Mouse (Mus musculus) embryonic facial prominence, embryonic 11.5 days (tissue): Measurements from ENCODE around the gene Aoc1. TPM values are rescaled to one million over a fixed set of nuclear protein-coding genes. Genes with fewer than 3 reads are reported as not detected.

Experiments
- ATAC-seq: fragments of 200-750 bp; cut with Nextera tagmentation; replicated peaks from 2 replicates; pipeline ENCODE4 v1.8.0; 2017; ENCODE audit warnings: low read depth; ENCODE audit not compliant: insufficient number of reproducible peaks, low FRiP score, low TSS enrichment
- DNase-seq: peaks from one replicate; pipeline ENCODE4 v3.0.0-alpha.2; 2015; ENCODE audit warnings: low spot score
- H3K27ac ChIP-seq: fragments of 300-500 bp; sonication (generic); replicated peaks from 2 replicates; pipeline ENCODE4 v1.5.1; 2014; ENCODE audit warnings: mild to moderate bottlenecking, low read depth, low read length, control low read depth
- H3K27me3 ChIP-seq: fragments of 300-500 bp; sonication (generic); 2 replicates; pipeline ENCODE4 v1.6.1; 2014; ENCODE audit warnings: mild to moderate bottlenecking, low read length, moderate library complexity, mixed read lengths; ENCODE audit not compliant: control insufficient read depth, insufficient read depth
- H3K36me3 ChIP-seq: fragments of 300-500 bp; sonication (generic); replicated peaks from 2 replicates; pipeline ENCODE4 v1.6.1; 2014; ENCODE audit warnings: low read depth, mild to moderate bottlenecking, low read length, moderate library complexity, mixed read lengths; ENCODE audit not compliant: control insufficient read depth, insufficient read depth
- H3K4me1 ChIP-seq: fragments of 300-500 bp; sonication (generic); 2 replicates; pipeline ENCODE4 v1.6.1; 2014; ENCODE audit warnings: low read length, mixed read lengths; ENCODE audit not compliant: control insufficient read depth, insufficient read depth
- H3K4me2 ChIP-seq: fragments of 300-500 bp; sonication (generic); 2 replicates; pipeline ENCODE4 v1.6.1; 2014; ENCODE audit warnings: low read depth, mild to moderate bottlenecking, control low read depth, low read length, moderate library complexity
- H3K4me3 ChIP-seq: fragments of 300-500 bp; sonication (generic); 2 replicates; pipeline ENCODE4 v1.5.1; 2014; ENCODE audit warnings: low read depth, low read length, control low read depth
- H3K9ac ChIP-seq: fragments of 300-500 bp; sonication (generic); replicated peaks from 2 replicates; pipeline ENCODE4 v1.6.1; 2014; ENCODE audit warnings: mild to moderate bottlenecking, control low read depth, low read length
- H3K9me3 ChIP-seq: fragments of 300-500 bp; sonication (generic); replicated peaks from 2 replicates; pipeline ENCODE4 v1.6.1; 2016; ENCODE audit warnings: mild to moderate bottlenecking, low read length, inconsistent platforms, mixed read lengths; ENCODE audit not compliant: control insufficient read depth
- WGBS: fragments of 180-500 bp; shearing (Covaris S2); extraction: QIAGEN DNeasy Blood & Tissue Kit; methylation state at CpG from one replicate; pipeline ENCODE4 v1.1.7; 2014; 5-methylcytosine and 5-hydroxymethylcytosine counted together
- polyA plus RNA-seq: library from polyadenylated mRNA; unstranded; fragments of >200 nt; fragmentation: Nextera tagmentation; extraction: Ambion mirVana; gene quantifications from 2 replicates; pipeline ENCODE4 v1.2.1, GENCODE M21; 2014

The Aoc1 gene
- not detected in 2 replicates for polyA plus RNA-seq

DNA sequence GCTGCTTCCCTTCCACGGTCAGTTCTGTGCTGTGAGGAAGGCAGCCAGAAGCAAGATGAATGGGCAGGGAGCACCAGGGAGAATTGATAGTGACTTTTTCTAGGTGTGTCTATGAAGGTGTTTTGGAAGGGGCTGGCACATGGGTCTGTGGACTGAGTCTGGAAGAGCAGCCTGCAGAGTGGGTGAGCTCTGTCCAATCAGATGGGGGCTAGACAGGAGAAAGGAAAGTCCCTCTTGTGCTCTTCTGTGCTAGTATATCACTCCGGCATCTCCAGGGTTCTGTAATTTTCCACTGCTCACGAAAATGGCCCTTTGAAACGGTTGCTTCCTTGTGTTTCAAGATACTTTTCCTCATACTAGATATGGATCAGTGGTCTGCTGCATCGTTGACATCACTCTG is at the start of gene Aoc1:
Gene Aoc1 (plus strand): TSS at position 301 of the 400 bp plus-strand sequence.
- ATAC-seq = no peak
- no peaks in the 10 kb centered on the region for H3K36me3 ChIP-seq
- DNase-seq = no peak
- H3K9me3 ChIP-seq = no peaks in the 10 kb centered on the region
- H3K4me2 ChIP-seq = no peak within 1 kb of the TSS
- no peak within 1 kb of the TSS for H3K4me3 ChIP-seq
- no peaks in the 10 kb centered on the region for H3K27me3 ChIP-seq
- H3K9ac ChIP-seq = no peak within 1 kb of the TSS
- H3K27ac ChIP-seq = no peak within 1 kb of the TSS
- 86% methylated on average over 5 of the region's 5 CpGs for WGBS
- no peaks in the 10 kb centered on the region for H3K4me1 ChIP-seq

DNA sequence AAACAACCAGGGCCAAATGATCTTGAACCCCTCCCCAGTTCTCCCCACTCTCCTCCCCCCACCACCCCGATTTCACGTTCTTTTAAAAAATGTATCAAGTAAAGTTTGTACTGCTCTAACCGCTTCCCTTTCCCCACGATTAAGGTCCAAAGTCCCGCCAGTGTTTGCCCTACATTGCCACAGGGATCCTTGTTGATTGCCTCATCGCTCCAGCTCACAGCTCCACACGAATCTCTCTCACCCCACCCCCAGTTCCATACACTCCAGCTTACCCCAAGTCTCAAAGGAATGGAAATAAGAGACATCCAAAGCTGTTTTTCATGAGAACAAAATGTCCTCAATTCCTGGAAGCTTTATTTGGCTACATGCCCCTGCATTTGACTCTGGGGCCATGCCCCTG is 47.7 kb upstream of the Aoc1 start:
- Histone ChIP-seq H3K27ac (no peak overlapping the region), H3K36me3 (no peaks in the 10 kb centered on the region), H3K9ac (no peak overlapping the region), H3K4me1 (no peaks in the 10 kb centered on the region), H3K4me3 (no peak overlapping the region), H3K9me3 (no peaks in the 10 kb centered on the region), H3K4me2 (no peak overlapping the region), H3K27me3 (no peaks in the 10 kb centered on the region)
- no peak for DNase-seq
- no peak for ATAC-seq
- 67% methylated on average over 7 of the region's 7 CpGs for WGBS

- Histone ChIP-seq H3K27ac (no peak overlapping the region), H3K27me3 (no peaks in the 10 kb centered on the region), H3K4me1 (no peaks in the 10 kb centered on the region), H3K9me3 (no peaks in the 10 kb centered on the region), H3K4me3 (no peak overlapping the region), H3K4me2 (no peak overlapping the region), H3K36me3 (peaks cover 4% of the 10 kb centered on the region), H3K9ac (no peak overlapping the region)
- ATAC-seq (no peak), DNase-seq (no peak)
- 76% methylated on average over 1 of the region's 1 CpGs for WGBS
Measured at GRCm38 (mm10) chr6:48828976-48829375, 43.7 kb upstream of the Aoc1 start.

- ATAC-seq (no peak), DNase-seq (no peak)
- H3K27ac ChIP-seq = no peak overlapping the region
- H3K4me1 ChIP-seq = no peaks in the 10 kb centered on the region
- H3K36me3 ChIP-seq = peaks cover 4% of the 10 kb centered on the region
- no peak overlapping the region for H3K4me2 ChIP-seq
- no peak overlapping the region for H3K4me3 ChIP-seq
- no peaks in the 10 kb centered on the region for H3K9me3 ChIP-seq
- no peaks in the 10 kb centered on the region for H3K27me3 ChIP-seq
- H3K9ac ChIP-seq = no peak overlapping the region
Measured at GRCm38 (mm10) chr6:48829651-48830050, 43.0 kb upstream of the Aoc1 start.

- no peak overlapping the region for H3K4me3 ChIP-seq
- H3K36me3 ChIP-seq = peaks cover 4% of the 10 kb centered on the region
- H3K9me3 ChIP-seq = no peaks in the 10 kb centered on the region
- 64% methylated on average over 1 of the region's 1 CpGs for WGBS
- ATAC-seq = no peak
- no peaks in the 10 kb centered on the region for H3K4me1 ChIP-seq
- no peak for DNase-seq
- H3K4me2 ChIP-seq = no peak overlapping the region
- no peak overlapping the region for H3K27ac ChIP-seq
- H3K9ac ChIP-seq = no peak overlapping the region
- no peaks in the 10 kb centered on the region for H3K27me3 ChIP-seq
Measured at GRCm38 (mm10) chr6:48830241-48830640, 42.5 kb upstream of the Aoc1 start.

DNA sequence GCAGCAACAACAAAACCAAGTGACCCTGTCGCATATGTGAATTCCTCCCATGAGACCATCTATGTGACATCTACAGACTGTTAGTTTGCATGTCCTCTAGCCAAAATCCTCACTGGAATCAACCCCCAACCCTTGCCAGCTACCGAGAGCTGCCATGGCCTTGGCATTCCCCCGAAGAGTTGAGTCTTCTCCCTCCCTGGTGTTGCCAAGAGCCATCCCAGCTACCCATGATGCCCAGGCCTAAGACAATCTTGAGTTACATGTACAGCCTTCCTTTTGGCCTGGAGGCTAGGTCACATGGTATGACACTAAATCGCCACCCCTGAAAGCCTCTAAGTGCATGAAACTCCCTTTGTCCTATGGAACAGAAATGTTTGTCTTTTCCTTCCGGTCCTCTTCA is 41.6 kb upstream of the Aoc1 start:
- Histone ChIP-seq H3K9me3 (no peaks in the 10 kb centered on the region), H3K27me3 (no peaks in the 10 kb centered on the region), H3K9ac (no peak overlapping the region), H3K27ac (no peak overlapping the region), H3K4me3 (no peak overlapping the region), H3K4me2 (no peak overlapping the region), H3K36me3 (peaks cover 4% of the 10 kb centered on the region), H3K4me1 (no peaks in the 10 kb centered on the region)
- DNase-seq = no peak
- 85% methylated on average over 5 of the region's 5 CpGs for WGBS
- no peak for ATAC-seq

GRCm38 (mm10) chr6:48832426-48832825 is 40.3 kb upstream of the Aoc1 start:
- no peak for DNase-seq

GRCm38 (mm10) chr6:48833515-48833914 is 39.2 kb upstream of the Aoc1 start:
- 88% methylated on average over 4 of the region's 4 CpGs for WGBS
- no peak overlapping the region for H3K4me2 ChIP-seq

More at GRCm38 (mm10) chr6:48832426-48832825, 40.3 kb upstream of the Aoc1 start:
- no peak for ATAC-seq
- 94% methylated on average over 1 of the region's 1 CpGs for WGBS
- Histone ChIP-seq H3K27ac (no peak overlapping the region), H3K9me3 (no peaks in the 10 kb centered on the region), H3K9ac (no peak overlapping the region), H3K4me2 (no peak overlapping the region), H3K4me3 (no peak overlapping the region), H3K27me3 (no peaks in the 10 kb centered on the region), H3K4me1 (no peaks in the 10 kb centered on the region), H3K36me3 (peaks cover 4% of the 10 kb centered on the region)

More at GRCm38 (mm10) chr6:48833515-48833914, 39.2 kb upstream of the Aoc1 start:
- DNase-seq (no peak), ATAC-seq (no peak)
- peaks cover 4% of the 10 kb centered on the region for H3K36me3 ChIP-seq
- no peak overlapping the region for H3K9ac ChIP-seq
- H3K27ac ChIP-seq = no peak overlapping the region
- no peaks in the 10 kb centered on the region for H3K4me1 ChIP-seq
- H3K4me3 ChIP-seq = no peak overlapping the region
- no peaks in the 10 kb centered on the region for H3K27me3 ChIP-seq
- H3K9me3 ChIP-seq = no peaks in the 10 kb centered on the region
